Mouse (Mus musculus): ENCODE results near the gene Rnf223.
"Not testable (repeated sequence)": the region's sequence is repeated elsewhere in the genome, so short reads cannot be mapped to it uniquely, and the experiment has no call there.

The Rnf223 gene

DNA sequence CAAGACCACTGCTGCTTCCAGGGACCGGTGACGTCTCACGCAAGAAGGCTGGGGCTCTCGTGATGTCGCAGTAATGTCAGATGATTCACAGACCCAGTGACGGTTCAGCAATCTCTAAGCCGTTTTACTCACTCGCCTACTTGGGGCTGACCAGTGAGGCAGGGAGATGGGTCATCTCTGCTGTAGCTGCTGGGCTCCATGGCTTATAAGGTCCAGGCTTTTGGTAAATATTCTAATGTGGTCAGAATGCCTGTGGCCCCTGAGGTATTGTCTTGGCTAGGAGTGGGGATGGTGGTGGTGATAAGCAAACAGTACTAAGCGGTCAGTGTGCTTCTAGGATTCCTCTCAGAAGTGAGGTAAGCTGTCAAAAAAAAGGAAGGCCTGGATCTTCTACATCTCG lies 627 bp downstream of the Rnf223 start:
- DNase-seq (ENCODE audit: low read depth) = no peak

DNA sequence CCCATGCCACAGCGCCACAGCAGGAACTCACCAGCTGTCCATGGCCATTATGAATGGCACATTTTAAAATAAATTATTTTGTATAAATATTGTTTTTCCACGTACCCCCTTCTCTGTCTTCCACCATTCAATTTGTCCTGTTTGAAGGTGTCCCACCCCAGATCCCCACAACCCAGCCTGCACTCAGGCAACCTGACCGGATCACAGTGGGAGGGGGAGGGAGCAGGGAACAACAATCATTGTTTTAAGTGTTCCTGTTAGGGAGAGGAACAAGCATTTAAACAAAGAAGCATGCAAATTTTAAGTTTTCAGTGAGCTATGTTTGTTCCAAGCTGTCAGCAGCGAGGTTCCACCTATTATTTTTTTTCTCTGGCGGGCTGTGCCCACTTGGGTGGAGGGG lies 3.0 kb downstream of the Rnf223 start:
- no peak for DNase-seq (ENCODE audit: low read depth)

DNA sequence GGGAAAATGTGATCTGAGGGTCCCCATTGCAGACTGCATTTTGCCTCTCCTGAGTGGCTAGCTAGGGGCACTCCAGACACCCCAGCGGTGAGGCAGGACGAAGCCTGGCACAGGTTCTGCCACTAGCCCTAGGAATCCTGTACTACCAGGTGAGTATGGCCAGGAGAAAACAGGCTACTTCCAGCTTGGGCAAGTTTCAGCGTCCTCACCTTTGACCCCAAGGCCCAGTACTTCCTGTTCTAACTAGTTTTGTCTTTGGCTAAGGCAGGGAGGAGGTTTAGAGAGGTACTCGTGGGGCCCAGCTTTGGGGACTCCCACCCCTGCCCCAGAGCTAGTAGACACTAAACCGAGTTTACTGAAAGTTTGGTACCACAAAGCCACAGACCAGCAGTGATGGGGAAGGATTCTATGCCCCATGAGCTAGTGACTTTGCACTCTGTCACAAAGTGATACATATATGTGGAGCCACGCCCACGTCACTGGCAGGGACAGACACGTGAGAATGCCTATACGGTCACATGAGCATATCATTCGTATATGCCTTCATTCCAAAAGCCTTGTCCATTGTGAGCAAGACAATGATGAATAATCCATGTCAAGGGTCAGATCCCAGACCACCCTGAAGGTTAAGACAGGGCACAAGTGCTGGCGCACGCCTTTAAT lies 3.8 kb downstream of the Rnf223 start:
- no peak for DNase-seq (ENCODE audit: low read depth)

DNA sequence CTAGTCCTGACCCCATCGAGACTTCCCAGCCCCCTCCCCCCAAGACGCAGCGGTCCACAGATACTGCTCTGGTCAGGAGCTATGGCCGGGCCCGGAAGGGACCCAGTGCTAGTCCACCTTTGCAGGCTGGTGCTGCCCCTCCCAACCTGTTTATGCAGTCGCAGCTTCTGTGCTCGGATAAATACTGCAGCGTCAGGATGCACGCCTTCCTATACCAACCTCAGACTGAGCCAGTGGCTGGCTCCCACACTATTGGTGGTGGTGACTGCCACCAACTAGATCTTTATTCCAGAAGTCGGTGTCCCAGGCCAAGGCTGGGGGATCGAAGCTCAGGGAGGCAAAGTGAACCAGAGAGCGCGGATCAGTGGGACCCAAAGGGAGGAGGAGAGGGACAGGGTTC lies 4.8 kb downstream of the Rnf223 start:
- DNase-seq (ENCODE audit: low read depth) = no peak

DNA sequence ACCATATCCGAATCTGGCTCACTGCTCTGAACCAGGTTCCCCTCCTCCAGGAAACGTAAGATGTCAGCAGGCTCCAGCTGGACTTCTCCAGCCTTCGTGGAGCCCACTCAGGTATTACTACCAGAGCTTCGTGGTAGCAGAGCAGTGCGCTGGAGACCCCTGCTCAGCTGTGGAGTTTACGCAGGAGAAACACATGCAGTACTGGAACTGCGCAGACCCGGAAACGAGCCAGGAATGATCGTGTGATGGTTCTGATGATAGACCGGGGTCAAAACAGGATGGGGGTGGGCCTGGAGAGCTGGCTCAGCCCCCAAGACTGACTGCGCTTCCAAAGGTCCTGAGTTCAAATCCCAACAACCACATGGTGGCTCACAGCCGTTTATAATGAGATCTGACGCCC lies 5.5 kb downstream of the Rnf223 start:
- DNase-seq (ENCODE audit: low read depth) = no peak

DNA sequence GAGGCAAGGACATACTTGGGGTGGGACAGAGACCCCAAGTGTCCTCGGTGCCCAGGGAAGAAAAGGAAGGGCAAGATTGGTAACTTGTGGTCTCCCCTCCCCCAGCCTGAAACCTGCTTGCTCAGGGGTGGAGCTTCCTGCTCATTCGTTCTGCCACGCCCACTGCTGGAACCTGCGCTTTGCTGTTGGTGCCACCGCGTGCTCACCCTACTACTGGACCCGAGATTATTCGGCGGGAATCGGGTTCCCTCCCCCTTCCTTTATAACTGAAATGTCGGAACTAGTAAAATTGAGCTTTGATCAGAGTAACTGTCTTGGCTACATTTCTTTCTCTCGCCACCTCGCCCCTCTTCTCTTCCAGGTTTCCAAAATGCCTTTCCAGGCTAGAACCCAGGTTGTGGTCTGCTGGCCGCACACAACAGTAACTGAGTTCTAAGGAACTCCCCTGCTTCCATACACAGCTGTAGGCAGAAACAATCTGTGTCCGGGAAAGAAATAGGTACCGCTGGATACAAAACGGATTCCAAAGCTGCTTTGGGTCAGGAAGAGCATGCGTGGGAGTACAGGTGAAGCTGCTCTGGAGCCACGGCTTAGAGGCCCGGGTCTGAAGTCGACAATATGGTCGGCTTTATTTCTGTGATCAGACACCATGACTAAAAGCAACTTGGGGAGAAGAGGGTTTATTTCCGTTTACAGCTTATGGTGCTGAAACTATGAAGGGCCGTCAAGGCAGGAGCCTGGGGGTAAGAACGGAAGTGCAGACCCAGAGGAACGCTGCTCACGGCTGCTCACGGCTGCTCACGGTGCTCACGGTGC lies 6.2 kb downstream of the Rnf223 start:
- DNase-seq (ENCODE audit: low read depth) = no peak

DNA sequence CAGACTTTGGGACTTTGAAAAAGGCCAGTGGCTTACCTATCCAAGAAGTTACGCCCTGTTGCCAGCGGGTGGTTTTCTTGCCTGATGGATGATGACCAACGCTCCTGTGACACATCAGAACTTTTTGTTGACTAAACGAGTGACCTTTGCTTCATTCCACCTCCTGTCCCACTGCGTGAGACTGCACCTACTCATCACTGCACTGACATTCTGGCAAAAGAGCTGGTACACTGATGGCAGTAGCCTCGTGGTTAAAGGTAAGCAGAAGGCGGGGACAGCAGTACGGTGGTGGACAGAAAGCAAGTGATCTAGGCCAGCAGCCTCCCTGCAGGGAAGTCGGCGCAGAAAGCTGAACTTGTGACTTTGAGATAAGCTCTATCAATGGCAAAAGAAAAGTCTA lies 20.6 kb downstream of the Rnf223 start:
- DNase-seq (ENCODE audit: low read depth) = not testable (repeated sequence)

DNA sequence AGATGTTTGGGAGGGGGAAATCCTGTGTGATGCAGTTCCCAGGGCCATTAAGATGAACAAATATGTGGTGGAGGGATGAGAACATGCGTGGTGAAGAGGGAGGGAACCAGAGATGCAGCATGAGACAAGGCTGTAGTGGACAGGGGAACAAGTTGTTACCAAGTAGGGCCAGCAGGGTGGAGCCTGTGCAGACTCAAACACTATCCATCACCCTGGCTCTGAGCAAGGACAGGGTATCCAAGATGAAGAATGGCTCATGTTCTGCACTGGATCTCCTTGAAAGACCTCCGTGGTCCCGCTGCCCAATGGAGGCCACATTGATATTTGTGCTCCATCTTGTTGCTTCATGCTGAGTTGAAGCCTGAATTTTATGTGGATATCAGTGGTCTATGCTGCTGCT lies 24.5 kb downstream of the Rnf223 start:
- no peak for DNase-seq (ENCODE audit: low read depth)

DNA sequence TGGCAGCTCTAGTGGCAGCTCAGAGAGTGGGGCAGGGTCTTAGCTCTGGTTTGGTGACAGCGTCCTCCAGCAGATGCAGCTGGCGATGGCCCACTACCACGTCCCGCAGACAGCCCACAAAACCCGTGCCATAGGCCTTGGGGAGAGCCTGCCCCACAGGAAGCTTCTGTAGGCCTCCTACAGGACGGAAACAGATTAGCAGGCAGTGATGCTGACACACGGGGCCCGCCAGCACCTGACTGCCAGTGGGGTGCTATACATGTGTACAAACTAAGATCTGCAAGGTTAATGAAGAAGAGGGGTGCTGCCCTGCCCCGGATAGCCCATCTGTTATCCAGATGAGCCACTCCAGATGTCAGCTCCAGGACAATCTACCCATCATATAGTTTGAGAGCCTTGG lies 36.2 kb downstream of the Rnf223 start:
- peak; percentile 35 for DNase-seq (ENCODE audit: low read depth)

DNA sequence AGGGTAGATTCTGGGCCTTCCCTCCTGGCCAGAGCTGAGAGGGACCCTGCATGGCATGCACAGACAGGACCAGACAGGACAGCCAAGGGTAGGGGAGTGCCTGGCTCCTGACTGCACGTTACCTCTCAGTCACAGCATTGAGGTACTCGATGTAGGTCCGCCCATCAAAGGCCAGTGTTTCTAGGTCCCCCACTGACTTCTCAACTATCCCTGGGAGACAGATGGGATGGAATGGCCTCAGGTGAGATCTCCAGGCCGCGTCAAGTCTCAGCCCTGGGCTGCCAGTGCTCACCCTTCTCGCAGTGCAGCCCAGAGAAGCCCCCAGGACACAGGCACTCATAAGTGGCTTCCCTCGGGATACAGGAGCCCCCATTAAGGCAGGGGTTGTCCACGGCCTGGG lies 38.3 kb downstream of the Rnf223 start:
- DNase-seq (ENCODE audit: low read depth) = no peak

DNA sequence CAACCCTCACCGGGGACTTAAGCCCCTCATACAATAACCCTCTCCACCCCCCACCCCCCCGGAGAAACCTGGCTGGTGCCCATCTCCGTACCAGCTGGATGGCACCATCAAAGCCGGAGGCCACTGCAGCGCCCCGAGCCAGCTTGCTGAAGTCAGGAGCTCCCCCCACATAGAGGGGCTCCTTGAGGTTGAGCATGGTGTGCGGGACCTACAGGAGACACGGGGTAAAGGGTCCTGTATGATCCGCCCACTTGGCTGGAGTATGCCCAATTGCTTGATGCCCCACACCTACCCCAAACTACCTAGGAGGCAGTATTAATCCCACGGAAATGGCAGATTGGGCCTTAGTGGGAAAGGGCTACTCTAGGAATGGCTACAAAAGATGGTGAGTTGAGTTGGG lies 38.8 kb downstream of the Rnf223 start:
- no peak for DNase-seq (ENCODE audit: low read depth)

DNA sequence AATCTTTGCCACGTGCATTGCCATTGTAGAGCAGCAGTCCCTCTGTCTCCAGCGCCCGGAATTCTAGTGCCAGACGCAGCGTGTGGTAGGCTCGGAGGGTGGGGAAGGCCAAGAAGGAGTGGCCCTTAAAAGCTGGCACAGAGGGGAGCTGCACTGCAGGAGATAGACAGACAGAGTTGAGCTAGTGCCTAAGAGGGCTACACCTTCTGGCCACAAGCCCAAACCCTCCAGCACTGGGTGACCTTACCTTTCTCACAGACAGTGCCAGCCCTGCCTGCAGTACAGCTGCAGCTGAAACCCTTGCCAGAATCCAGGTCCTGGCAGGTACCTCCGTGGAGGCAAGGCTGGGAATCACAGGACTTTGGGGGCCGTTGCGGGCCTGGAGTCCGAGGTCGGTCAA lies 41.5 kb downstream of the Rnf223 start:
- no peak for DNase-seq (ENCODE audit: low read depth)

DNA sequence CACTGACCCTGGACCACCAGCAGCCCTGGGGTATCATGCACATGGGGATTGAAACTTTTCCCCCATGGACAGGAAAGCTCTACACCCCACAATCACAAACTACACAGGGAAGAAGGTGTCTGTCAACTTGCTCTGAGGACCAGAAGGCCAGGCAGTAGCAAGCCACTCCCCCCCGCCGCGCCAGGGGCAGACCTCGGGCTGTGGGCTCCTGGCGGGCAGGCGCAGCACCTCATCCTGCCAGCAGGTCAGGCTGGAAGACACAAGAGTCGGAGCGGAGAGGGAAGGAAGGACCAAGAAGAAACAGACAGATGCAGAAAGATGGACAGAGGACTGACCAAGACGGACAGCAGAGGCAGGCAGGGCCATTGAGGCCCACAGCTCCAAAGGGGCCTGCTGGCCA lies 47.3 kb downstream of the Rnf223 start:
- no peak for DNase-seq (ENCODE audit: low read depth)
